Mouse (Mus musculus) CH12.LX (cell line): ENCODE data around the gene Ajm1. TPM values are rescaled to one million over a fixed set of nuclear protein-coding genes. Genes with fewer than 3 reads are reported as not detected.

Experiments
- DNase-seq: peaks from one replicate; pipeline ENCODE4 v3.0.0-alpha.2; 2013; ENCODE audit errors: extremely low read depth
- H3K27ac ChIP-seq: 2 replicates; pipeline ENCODE4 v1.5.1; 2012; ENCODE audit warnings: low read depth, mild to moderate bottlenecking, control low read depth, moderate library complexity; ENCODE audit not compliant: insufficient read depth
- H3K27me3 ChIP-seq: replicated peaks from 2 replicates; pipeline ENCODE3; 2012; ENCODE audit warnings: inconsistent platforms
- H3K36me3 ChIP-seq, 2 experiments: replicated peaks in 1 of 2; 2 replicates each; pipeline versions ENCODE3 to v1.6.1; 2012; ENCODE audit warnings: inconsistent platforms in 1 of 2, low read length in 1 of 2, mild to moderate bottlenecking in 1 of 2, mixed read lengths in 1 of 2, moderate library complexity in 1 of 2; ENCODE audit not compliant: control insufficient read depth in 1 of 2, insufficient read depth in 1 of 2
- H3K4me1 ChIP-seq, 2 experiments: 2 replicates each; pipeline ENCODE4 v1.6.1; 2012; ENCODE audit warnings: inconsistent platforms in 1 of 2, moderate library complexity in 1 of 2; ENCODE audit not compliant: insufficient read depth in 2 of 2, control insufficient read depth in 1 of 2
- H3K4me2 ChIP-seq: 2 replicates; pipeline ENCODE4 v1.6.1; 2012; ENCODE audit warnings: low read depth, mild to moderate bottlenecking, control low read depth; ENCODE audit not compliant: poor library complexity, insufficient read depth, severe bottlenecking
- H3K4me3 ChIP-seq, 3 experiments: fragments of 150-350 bp in 1 of 3; sonication (generic) in 1 of 3; replicated peaks in 1 of 3; 2 replicates each; pipeline versions ENCODE3 to v1.5.1; 2011 to 2012; ENCODE audit warnings: low read depth in 2 of 3, low read length in 2 of 3, mild to moderate bottlenecking in 2 of 3, moderate library complexity in 2 of 3, control low read depth in 1 of 3, improper control_type of control experiment in 1 of 3, inconsistent platforms in 1 of 3, mixed read lengths in 1 of 3; ENCODE audit not compliant: poor library complexity in 1 of 3
- H3K79me2 ChIP-seq: replicated peaks from 2 replicates; pipeline ENCODE4 v1.6.1; 2012; ENCODE audit warnings: mild to moderate bottlenecking, moderate library complexity; ENCODE audit not compliant: control insufficient read depth, poor library complexity, insufficient read depth, severe bottlenecking; ENCODE audit errors: extremely low read depth
- H3K9ac ChIP-seq: 2 replicates; pipeline ENCODE4 v1.6.1; 2012; ENCODE audit warnings: low read depth, mild to moderate bottlenecking, control low read depth, moderate library complexity; ENCODE audit not compliant: insufficient read depth
- H3K9me3 ChIP-seq: replicated peaks from 2 replicates; pipeline ENCODE3; 2012; ENCODE audit warnings: low read length, inconsistent platforms, mixed read lengths
- BHLHE40 ChIP-seq: IDR thresholded peaks from 2 replicates; pipeline ENCODE4 v1.6.1; 2011; ENCODE audit warnings: mild to moderate bottlenecking, low read depth, low read length, improper control_type of control experiment
- CHD2 ChIP-seq: IDR thresholded peaks from 2 replicates; pipeline ENCODE4 v1.6.1; 2011; ENCODE audit warnings: low read length, improper control_type of control experiment
- CTCF ChIP-seq, 2 experiments: IDR thresholded peaks in 1 of 2; conservative IDR thresholded peaks in 1 of 2; 2 replicates each; pipeline ENCODE4 v1.5.1; 2011 to 2012; ENCODE audit warnings: low read depth in 2 of 2, low read length in 2 of 2, improper control_type of control experiment in 1 of 2, inconsistent platforms in 1 of 2, mild to moderate bottlenecking in 1 of 2, moderate library complexity in 1 of 2
- E2F4 ChIP-seq: IDR thresholded peaks from 2 replicates; pipeline ENCODE4 v1.6.1; 2011; ENCODE audit warnings: low read depth, low read length, improper control_type of control experiment; ENCODE audit not compliant: insufficient replicate concordance
- ELF1 ChIP-seq: IDR thresholded peaks from 2 replicates; pipeline ENCODE4 v1.6.1; 2014; ENCODE audit warnings: low read depth, mild to moderate bottlenecking, inconsistent platforms, low read length, improper control_type of control experiment
- EP300 ChIP-seq: IDR thresholded peaks from 2 replicates; pipeline ENCODE4 v1.6.1; 2011; ENCODE audit warnings: low read length, improper control_type of control experiment
- ETS1 ChIP-seq: conservative IDR thresholded peaks from 2 replicates; pipeline ENCODE4 v1.6.1; 2012; ENCODE audit warnings: low read depth, mild to moderate bottlenecking, inconsistent platforms, low read length, improper control_type of control experiment, moderate library complexity
- GABPA ChIP-seq: IDR thresholded peaks from 2 replicates; pipeline ENCODE4 v1.6.1; 2012; ENCODE audit warnings: low read depth, low read length, improper control_type of control experiment, inconsistent platforms; ENCODE audit not compliant: insufficient replicate concordance
- HCFC1 ChIP-seq: IDR thresholded peaks from 2 replicates; pipeline ENCODE4 v1.6.1; 2012; ENCODE audit warnings: low read depth, mild to moderate bottlenecking, inconsistent platforms, low read length, improper control_type of control experiment
- IRF4 ChIP-seq: IDR thresholded peaks from 2 replicates; pipeline ENCODE4 v1.6.1; 2014; ENCODE audit warnings: low read depth, mild to moderate bottlenecking, inconsistent platforms, low read length, improper control_type of control experiment
- JUN ChIP-seq: IDR thresholded peaks from 2 replicates; pipeline ENCODE4 v1.6.1; 2011; ENCODE audit warnings: low read depth, mild to moderate bottlenecking, low read length, improper control_type of control experiment, moderate library complexity; ENCODE audit not compliant: insufficient read depth
- JUND ChIP-seq: conservative IDR thresholded peaks from 2 replicates; pipeline ENCODE4 v1.6.1; 2011; ENCODE audit warnings: low read depth, low read length, improper control_type of control experiment
- KAT2A ChIP-seq: IDR thresholded peaks from 2 replicates; pipeline ENCODE4 v1.6.1; 2012; ENCODE audit warnings: low read length, improper control_type of control experiment, inconsistent platforms; ENCODE audit not compliant: insufficient replicate concordance
- MAFK ChIP-seq: IDR thresholded peaks from 2 replicates; pipeline ENCODE4 v1.6.1; 2011; ENCODE audit warnings: low read length, improper control_type of control experiment; ENCODE audit not compliant: insufficient replicate concordance
- MAX ChIP-seq: IDR thresholded peaks from 2 replicates; pipeline ENCODE4 v1.6.1; 2011; ENCODE audit warnings: low read length, improper control_type of control experiment
- MEF2A ChIP-seq: IDR thresholded peaks from 2 replicates; pipeline ENCODE4 v1.6.1; 2014; ENCODE audit warnings: low read depth, mild to moderate bottlenecking, inconsistent platforms, low read length, improper control_type of control experiment, borderline replicate concordance
- MXI1 ChIP-seq: IDR thresholded peaks from 2 replicates; pipeline ENCODE4 v1.6.1; 2011; ENCODE audit warnings: mild to moderate bottlenecking, low read depth, low read length, improper control_type of control experiment
- NELFE ChIP-seq: IDR thresholded peaks from 2 replicates; pipeline ENCODE4 v1.6.1; 2011; ENCODE audit warnings: low read depth, low read length, improper control_type of control experiment
- NRF1 ChIP-seq: IDR thresholded peaks from 2 replicates; pipeline ENCODE4 v1.6.1; 2014; ENCODE audit warnings: low read depth, mild to moderate bottlenecking, inconsistent platforms, low read length, improper control_type of control experiment, moderate library complexity
- POLR2A ChIP-seq: IDR thresholded peaks from 2 replicates; pipeline ENCODE4 v1.6.1; 2011; ENCODE audit warnings: low read depth, mild to moderate bottlenecking, improper control_type of control experiment, low read length
- POLR2AphosphoS2 ChIP-seq: IDR thresholded peaks from 2 replicates; pipeline ENCODE4 v1.6.1; 2011; ENCODE audit warnings: low read depth, low read length, improper control_type of control experiment
- RAD21 ChIP-seq: IDR thresholded peaks from 2 replicates; pipeline ENCODE4 v1.6.1; 2011; ENCODE audit warnings: low read depth, mild to moderate bottlenecking, low read length, improper control_type of control experiment, moderate library complexity
- SIN3A ChIP-seq: IDR thresholded peaks from 2 replicates; pipeline ENCODE4 v1.6.1; 2012; ENCODE audit warnings: low read length, improper control_type of control experiment, inconsistent platforms
- SMC3 ChIP-seq: IDR thresholded peaks from 2 replicates; pipeline ENCODE4 v1.6.1; 2011; ENCODE audit warnings: low read depth, low read length, improper control_type of control experiment
- TBP ChIP-seq: conservative IDR thresholded peaks from 2 replicates; pipeline ENCODE4 v1.6.1; 2011; ENCODE audit warnings: low read depth, low read length, improper control_type of control experiment
- TCF12 ChIP-seq: IDR thresholded peaks from 2 replicates; pipeline ENCODE4 v1.6.1; 2014; ENCODE audit warnings: low read depth, mild to moderate bottlenecking, inconsistent platforms, low read length, improper control_type of control experiment
- USF2 ChIP-seq: conservative IDR thresholded peaks from 2 replicates; pipeline ENCODE4 v1.6.1; 2011; ENCODE audit warnings: low read depth, low read length, improper control_type of control experiment
- ZC3H11A ChIP-seq: IDR thresholded peaks from 2 replicates; pipeline ENCODE4 v1.6.1; 2012; ENCODE audit warnings: low read depth, mild to moderate bottlenecking, inconsistent platforms, low read length, improper control_type of control experiment
- ZKSCAN1 ChIP-seq: IDR thresholded peaks from 2 replicates; pipeline ENCODE4 v1.6.1; 2012; ENCODE audit warnings: low read depth, inconsistent platforms, low read length, improper control_type of control experiment, borderline replicate concordance
- ZMIZ1 ChIP-seq: IDR thresholded peaks from 2 replicates; pipeline ENCODE4 v1.6.1; 2012; ENCODE audit warnings: low read depth, mild to moderate bottlenecking, inconsistent platforms, low read length, improper control_type of control experiment
- ZNF384 ChIP-seq: IDR thresholded peaks from 2 replicates; pipeline ENCODE4 v1.6.1; 2012; ENCODE audit warnings: low read depth, low read length, improper control_type of control experiment, inconsistent platforms
- dilution Hi-C: fragments of 300-500 bp; cut with MboI; formaldehyde crosslinking; loops from 2 replicates; pipeline ENCODE4 v1.14.3; 2020; ENCODE audit warnings: low sequenced_read_pairs; ENCODE audit not compliant: extremely low pct_unique_long_range_greater_than_20kb, extremely low pct_ligation_motif_present
- in situ Hi-C: fragments of 300-500 bp; cut with MboI; formaldehyde crosslinking; loops from 3 replicates; pipeline ENCODE4 v1.14.3; 2019; ENCODE audit warnings: low sequenced_read_pairs, low pct_ligation_motif_present, low pct_unique_long_range_greater_than_20kb, mixed read lengths
- polyA plus RNA-seq: library from polyadenylated mRNA; unstranded; fragments of >175 nt; gene quantifications from 2 replicates; pipeline ENCODE4 v1.2.1, GENCODE M21; 2012; ENCODE audit warnings: low read depth; ENCODE audit not compliant: insufficient read length
- total RNA-seq, 2 experiments: library from RNA; depleted of rRNA; stranded (reverse); fragments of 300-350 nt in 1 of 2; fragments of >200 nt in 1 of 2; gene quantifications; 2 replicates each; pipeline ENCODE4 v1.2.3; 2012 to 2014

Ajm1 gene
- total and polyA plus RNA-seq, 3 experiments = 0.31 to 1.4 (median 1.4) TPM

GRCm38 (mm10) chr2:25549021-25549991 is 32.3 kb downstream of the Ajm1 start (continued):
- peak; percentile 47 for TF ChIP-seq HCFC1
- peak; percentile 89 for TF ChIP-seq MEF2A
- TF ChIP-seq CTCF (conservative IDR thresholded peaks at IDR 0.05 in 1 of 2, IDR thresholded peaks at IDR 0.05 in 1 of 2; ENCODE audit: low read depth in 2 of 2, low read length in 2 of 2) = no peak
- TF ChIP-seq JUND = peak; percentile 73
- TF ChIP-seq POLR2AphosphoS2 = no peak
- peak; percentile 63 for TF ChIP-seq ELF1
- TF ChIP-seq IRF4 = peak; percentile 92
- peak; percentile 6; the same call in 1 of the 2 replicates for TF ChIP-seq SMC3
- peak; percentile 35; the same call in 1 of the 2 replicates for TF ChIP-seq NELFE
- TF ChIP-seq MAX = peak; percentile 65
- no peak for TF ChIP-seq RAD21
- peak; percentile 62 for TF ChIP-seq NRF1

GRCm38 (mm10) chr2:25546811-25547491 is 34.6 kb downstream of the Ajm1 start, which contains the start of gene Traf2:
Gene Traf2 (minus strand): TSS chr2:25546940.
- H3K79me2 ChIP-seq = peaks cover 45% of the 10 kb centered on the region
- dilution Hi-C loops (no loop called here), in situ Hi-C loops (no loop called here)
- peak within 1 kb of the TSS; percentile 77 for H3K9ac ChIP-seq
- peak within 1 kb of the TSS; percentile 79 to 96 (median 88) for H3K4me3 ChIP-seq
- H3K9me3 ChIP-seq = no peaks in the 10 kb centered on the region
- DNase-seq = peak; percentile 99
- H3K4me1 ChIP-seq = peaks cover 44 to 74% of the 10 kb centered on the region in 2 experiments
- H3K36me3 ChIP-seq = peaks cover 9 to 26% of the 10 kb centered on the region in 2 experiments
- H3K27me3 ChIP-seq = no peaks in the 10 kb centered on the region
- peak within 1 kb of the TSS; percentile 64 for H3K27ac ChIP-seq
- peak within 1 kb of the TSS; percentile 95 for H3K4me2 ChIP-seq
- 0 out of 2 replicates have a peak, but pooled peaks have one; percentile 57 for TF ChIP-seq MXI1
- TF ChIP-seq BHLHE40 = no peak
- 0 out of 2 replicates have a peak, but pooled peaks have one; percentile 54 for TF ChIP-seq KAT2A
- TF ChIP-seq GABPA = no peak
- TF ChIP-seq SMC3 = no peak
- no peak for TF ChIP-seq IRF4
- TF ChIP-seq ZNF384 = no peak
- TF ChIP-seq TBP = peak; percentile 84
- no peak for TF ChIP-seq RAD21
- TF ChIP-seq CHD2 = peak; percentile 97
- TF ChIP-seq HCFC1 = peak; percentile 64
- TF ChIP-seq TCF12 = peak; percentile 66
- TF ChIP-seq JUN = no peak
- no peak for TF ChIP-seq USF2
- TF ChIP-seq ZMIZ1 = peak; percentile 87
- TF ChIP-seq ZC3H11A = no peak
- peak; percentile 83 for TF ChIP-seq ELF1
- TF ChIP-seq EP300 = no peak
- no peak for TF ChIP-seq ETS1
- no peak for TF ChIP-seq ZKSCAN1
- TF ChIP-seq MAX = no peak; the same call in 1 of the 2 replicates
- no peak; the same call in 1 of the 2 replicates for TF ChIP-seq MEF2A
- TF ChIP-seq JUND = no peak
- peak; percentile 75; the same call in 1 of the 2 replicates for TF ChIP-seq NELFE
- 0 out of 2 replicates have a peak, but pooled peaks have one; percentile 6 for TF ChIP-seq E2F4
- no peak; the same call in 1 of the 2 replicates for TF ChIP-seq SIN3A
- TF ChIP-seq POLR2A = peak; percentile 80
- TF ChIP-seq MAFK = no peak
- TF ChIP-seq POLR2AphosphoS2 = no peak
